Mouse (Mus musculus) testis, adult 2 months (tissue): ENCODE results near the gene Nr5a2.

Experiments
- CTCF ChIP-seq: fragments of 200-500 bp; IDR thresholded peaks from 2 replicates; pipeline ENCODE4 v1.5.1; 2012; ENCODE audit warnings: low read depth, mild to moderate bottlenecking, inconsistent platforms, low read length, moderate library complexity; ENCODE audit not compliant: control insufficient read depth, insufficient read depth, insufficient replicate concordance
- POLR2A ChIP-seq: fragments of 200-500 bp; IDR thresholded peaks from 2 replicates; pipeline ENCODE4 v1.6.1; 2012; ENCODE audit warnings: low read depth, mild to moderate bottlenecking, inconsistent platforms, low read length, moderate library complexity; ENCODE audit not compliant: control insufficient read depth

DNA sequence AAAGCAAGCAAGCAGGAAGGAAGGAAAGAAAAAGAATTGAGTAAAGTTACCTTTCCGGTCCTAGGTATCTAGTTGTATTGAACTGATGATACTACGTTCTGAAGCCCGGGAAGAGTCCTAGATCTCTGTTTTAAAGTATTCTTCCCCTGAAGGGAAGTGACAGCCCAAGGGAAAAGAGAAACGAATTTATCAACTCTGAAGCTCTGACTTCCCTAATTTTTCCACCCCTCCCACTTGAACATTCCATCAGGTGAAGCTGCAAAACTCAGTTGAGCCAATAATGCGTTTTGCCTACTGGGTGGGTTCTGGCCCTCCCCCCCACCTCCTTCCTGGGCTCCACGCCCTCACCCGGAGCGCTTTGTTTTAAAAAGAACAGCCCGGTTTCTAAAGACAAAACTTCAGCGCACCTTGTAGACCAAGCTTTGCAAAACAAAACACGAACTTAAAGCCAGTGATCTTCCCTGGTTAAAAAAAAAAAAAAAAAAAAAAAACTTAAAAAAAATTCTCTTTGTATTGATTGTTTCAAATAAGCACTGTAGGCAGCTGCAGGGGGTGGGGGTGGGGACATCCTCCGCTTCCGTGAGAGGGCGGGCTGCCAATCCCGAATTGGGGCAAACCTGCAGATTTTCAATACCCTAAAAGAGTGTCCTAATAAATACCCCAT, 6.7 kb downstream of the Nr5a2 start:
- TF ChIP-seq CTCF (no peak), POLR2A (no peak)
